ENCODE assay signal across 25 mouse cellular contexts in genomic region chr8:69805086-69805485, GRCm38 (mm10). TPM values are rescaled to one million over a fixed set of nuclear protein-coding genes. Genes with fewer than 3 reads are reported as not detected.
DNase-seq lines count a peak whose midpoint lies in the region; ATAC-seq and TF ChIP-seq lines count a peak whose summit lies in the region.
"Had no signal": no experiment of that assay in that cellular context is flagged by ENCODE, and none has a peak within 500 bp of the region (broad histone marks: within the 10 kb centered on the region; RNA-seq: fewer than 3 reads in every experiment).

No protein-coding gene starts in this region.

- peaks cover 66% of the 10 kb centered on the region for H3K36me3 ChIP-seq in hindbrain, postnatal 0 days (ENCODE audit: insufficient read depth, low read length)

- 93% methylated on average over 10 of the region's 10 CpGs for WGBS in hindbrain, postnatal 0 days

- no peaks in the 10 kb centered on the region for H3K4me1 ChIP-seq in hindbrain, postnatal 0 days (ENCODE audit: insufficient read depth, low read length)

- H3K27ac ChIP-seq in hindbrain, postnatal 0 days = no peak overlapping the region
- H3K27ac ChIP-seq: embryonic facial prominence, embryonic 12.5 days; hindbrain, embryonic 10.5 days; hindbrain, embryonic 15.5 days; kidney, postnatal 0 days; limb, embryonic 13.5 days; lung, embryonic 15.5 days; midbrain, embryonic 15.5 days; neural tube, embryonic 15.5 days; stomach, postnatal 0 days had no signal

- intact Hi-C loops in gastrocnemius, postnatal 36 days (cut with DNase I) = no loop called here

- H3K27me3 ChIP-seq in hindbrain, postnatal 0 days (ENCODE audit: insufficient read depth, low read length) = no peaks in the 10 kb centered on the region
- H3K27me3 ChIP-seq: embryonic facial prominence, embryonic 12.5 days; hindbrain, embryonic 15.5 days; limb, embryonic 13.5 days; lung, embryonic 15.5 days; midbrain, embryonic 15.5 days; neural tube, embryonic 15.5 days had no signal

- H3K9ac ChIP-seq in hindbrain, postnatal 0 days (replicated peaks; ENCODE audit: low read length) = no peak overlapping the region
- H3K9ac ChIP-seq: embryonic facial prominence, embryonic 12.5 days; hindbrain, embryonic 15.5 days; limb, embryonic 13.5 days; lung, embryonic 15.5 days; midbrain, embryonic 15.5 days; neural tube, embryonic 15.5 days had no signal

- ATAC-seq in hindbrain, postnatal 0 days = no peak
- ATAC-seq: forebrain, embryonic 14.5 days; midbrain, embryonic 15.5 days had no signal

- H3K9me3 ChIP-seq in hindbrain, postnatal 0 days (ENCODE audit: low read length) = no peaks in the 10 kb centered on the region
- H3K9me3 ChIP-seq: embryonic facial prominence, embryonic 12.5 days; hindbrain, embryonic 10.5 days; hindbrain, embryonic 15.5 days; limb, embryonic 13.5 days; lung, embryonic 15.5 days; midbrain, embryonic 15.5 days; neural tube, embryonic 15.5 days had no signal

- no peak overlapping the region for H3K4me2 ChIP-seq in hindbrain, postnatal 0 days (ENCODE audit: low read depth, low read length)
- H3K4me2 ChIP-seq: embryonic facial prominence, embryonic 12.5 days; hindbrain, embryonic 15.5 days; limb, embryonic 13.5 days; liver, embryonic 11.5 days; lung, embryonic 15.5 days; midbrain, embryonic 15.5 days; neural tube, embryonic 15.5 days had no signal

- TF ChIP-seq CTCF in hindbrain, postnatal 0 days (IDR thresholded peaks at IDR 0.05; ENCODE audit: low read depth) = no peak

- no peak overlapping the region for H3K4me3 ChIP-seq in hindbrain, postnatal 0 days (ENCODE audit: low read length)
- H3K4me3 ChIP-seq: embryonic facial prominence, embryonic 12.5 days; hindbrain, embryonic 10.5 days; hindbrain, embryonic 15.5 days; limb, embryonic 13.5 days; lung, embryonic 15.5 days; midbrain, embryonic 15.5 days; neural tube, embryonic 15.5 days had no signal

- peak; percentile 4 for DNase-seq in gastrocnemius, postnatal 10 days
- DNase-seq in gastrocnemius, postnatal 36 days = no peak
- peak; percentile 26 to 35 for DNase-seq in right cerebral cortex, postnatal 10 days (ENCODE audit: low spot score in 2 of 2)
- no peak for DNase-seq in right cerebral cortex, postnatal 25 days
- peak; percentile 9 for DNase-seq in thymus, postnatal 4 days
- DNase-seq in thymus, postnatal 36 days = no peak
- DNase-seq in hindbrain, postnatal 0 days (ENCODE audit: low spot score) = no peak
- DNase-seq: adrenal gland, postnatal 14 days; cerebellum, adult 11-12 months; embryo, embryonic 11 days; heart, postnatal 14 days; kidney, adult 2 months; kidney, postnatal 4 days; right cerebral cortex, adult 18-20 months had no signal

RNA-seq across cellular contexts. Expression of gene Gmip, which starts 3.4 kb away (rescaled TPM):
- total RNA-seq in gastrocnemius, postnatal 10 days (2021) = 1 to 10 TPM; 3.3 to 5.8 TPM
- 1 to 10 TPM; 3.0 to 3.5 TPM for total RNA-seq in gastrocnemius, postnatal 36 days (2021)
- total RNA-seq in hindbrain, postnatal 0 days (2014; rRNA removed) = 28.8 and 42.7 TPM in 2 replicates
- 23.6 and 27.9 TPM in 2 replicates for polyA plus RNA-seq in hindbrain, postnatal 0 days (2015; fragmentation: Nextera tagmentation; extraction: Ambion mirVana)

RNA-seq across cellular contexts. Expression of gene Zfp866, which starts 14.1 kb away (rescaled TPM):
- total RNA-seq in gastrocnemius, postnatal 10 days (2021) = 10 to 100 TPM; 11.5 to 17.7 TPM
- total RNA-seq in gastrocnemius, postnatal 36 days (2021) = 10 to 100 TPM; 10.1 to 14.7 TPM
- total RNA-seq in hindbrain, postnatal 0 days (2014; rRNA removed) = 38.6 and 39.8 TPM in 2 replicates
- 18.5 and 18.6 TPM in 2 replicates for polyA plus RNA-seq in hindbrain, postnatal 0 days (2015; fragmentation: Nextera tagmentation; extraction: Ambion mirVana)

RNA-seq across cellular contexts. Expression of gene Atp13a1, which starts 14.1 kb away (rescaled TPM):
- 10 to 100 TPM; 13.4 to 17.8 TPM for total RNA-seq in gastrocnemius, postnatal 10 days (2021)
- 10 to 100 TPM; 10.1 to 10.6 TPM for total RNA-seq in gastrocnemius, postnatal 36 days (2021)
- total RNA-seq in hindbrain, postnatal 0 days (2014; rRNA removed) = 85.9 and 93.1 TPM in 2 replicates
- 38.9 and 39.1 TPM in 2 replicates for polyA plus RNA-seq in hindbrain, postnatal 0 days (2015; fragmentation: Nextera tagmentation; extraction: Ambion mirVana)

RNA-seq across cellular contexts. Expression of gene Lpar2, which starts 17.1 kb away (rescaled TPM):
- under 1 TPM; 0.07 to 0.25 TPM for total RNA-seq in gastrocnemius, postnatal 10 days (2021)
- not detected for total RNA-seq in gastrocnemius, postnatal 36 days (2021)
- 5.2 and 5.4 TPM in 2 replicates for total RNA-seq in hindbrain, postnatal 0 days (2014; rRNA removed)
- polyA plus RNA-seq in hindbrain, postnatal 0 days (2015; fragmentation: Nextera tagmentation; extraction: Ambion mirVana) = 0.45 and 0.50 TPM in 2 replicates

RNA-seq across cellular contexts. Expression of gene Pbx4, which starts 27.2 kb away (rescaled TPM):
- 1 to 10 TPM in 1 of 2 experiments, under 1 TPM in 1; 0.47 to 1.1 TPM for total RNA-seq in gastrocnemius, postnatal 10 days (2021)
- not detected for total RNA-seq in gastrocnemius, postnatal 36 days (2021)
- 46.5 and 86.4 TPM in 2 replicates for total RNA-seq in hindbrain, postnatal 0 days (2014; rRNA removed)
- polyA plus RNA-seq in hindbrain, postnatal 0 days (2015; fragmentation: Nextera tagmentation; extraction: Ambion mirVana) = 81.9 and 88.5 TPM in 2 replicates

Comparison
In these comparisons a context has a peak if more than half of its experiments do, and no peak if none do; other contexts are left out.
1. DNase-seq: peak in gastrocnemius, postnatal 10 days (single experiment), right cerebral cortex, postnatal 10 days (2 of 2) and thymus, postnatal 4 days (single experiment); none in gastrocnemius, postnatal 36 days (0 of 2), right cerebral cortex, postnatal 25 days (single experiment), thymus, postnatal 36 days (0 of 2) and hindbrain, postnatal 0 days (single experiment).